Mouse (Mus musculus): ENCODE data around the gene Col4a3.

- TF ChIP-seq POLR2A (IDR thresholded peaks at IDR 0.05; ENCODE audit: insufficient read depth, low read depth, low read length) = no peak
- no peak for TF ChIP-seq CTCF (IDR thresholded peaks at IDR 0.05)
These were observed 50.7 kb downstream of the Col4a3 start for GRCm38 (mm10) chr1:82637414-82637813.
